Mouse (Mus musculus) erythroblast, embryonic 14.5 days (primary cell): ENCODE measurements around the gene 4933428G20Rik.

Source experiments
- GATA1 ChIP-seq: IDR thresholded peaks from 2 replicates; pipeline ENCODE4 v1.6.1; 2012; ENCODE audit warnings: low read length, inconsistent platforms, mixed read lengths
- TAL1 ChIP-seq: IDR thresholded peaks from 3 replicates; pipeline ENCODE4 v1.6.1; 2012; ENCODE audit warnings: low read length, inconsistent platforms, mixed read lengths

DNA sequence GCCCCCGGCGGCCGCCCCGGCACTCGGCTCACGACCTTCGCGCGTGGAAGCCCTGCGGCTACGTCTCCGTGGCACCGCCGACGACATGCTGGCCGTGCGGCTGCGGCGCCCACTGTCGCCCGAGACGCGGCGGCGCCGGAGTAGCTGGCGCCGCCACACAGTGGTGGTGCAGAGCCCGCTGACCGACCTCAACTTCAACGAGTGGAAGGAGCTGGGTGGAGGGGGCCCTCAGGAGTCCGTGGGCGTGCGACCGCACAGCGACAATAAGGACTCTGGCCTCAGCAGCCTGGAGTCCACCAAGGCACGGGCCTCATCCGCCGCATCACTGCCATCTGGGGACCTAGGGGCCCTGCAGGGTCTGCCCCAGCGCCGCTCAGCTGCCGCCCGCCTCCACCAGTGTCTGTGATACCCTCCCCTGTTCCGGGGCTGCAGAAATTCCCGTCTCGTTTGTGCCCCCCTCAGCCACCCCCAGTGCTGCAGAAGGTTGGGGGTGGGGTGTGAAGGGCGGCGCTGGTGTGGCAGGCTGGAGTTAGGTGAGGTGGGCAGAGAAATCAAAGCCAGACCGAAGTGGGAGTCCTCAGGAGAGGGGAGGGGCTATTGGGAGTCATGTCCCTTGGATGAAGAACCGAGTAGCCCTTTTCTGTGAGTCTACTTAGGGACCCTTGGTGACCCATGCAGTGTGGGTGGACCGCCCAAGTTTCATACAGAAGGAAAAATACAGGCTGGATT is 744 bp upstream of the 4933428G20Rik start:
- TF ChIP-seq TAL1 (no peak), GATA1 (no peak)
